Mouse (Mus musculus): Measurements from ENCODE around the gene Olfr167.
"Not testable (repeated sequence)": the region's sequence is repeated elsewhere in the genome, so short reads cannot be mapped to it uniquely, and the experiment has no call there.

Gene Olfr167

GRCm38 (mm10) chr16:19522166-19522565 lies at the start of gene Olfr167:
TSS of gene Olfr167 (minus strand) at chr16:19522266.
- DNase-seq (ENCODE audit: low read depth) = no peak

GRCm38 (mm10) chr16:19571709-19572108 lies 49.6 kb upstream of the Olfr167 start, which contains the start of gene Olfr169:
TSS of gene Olfr169 (minus strand) at chr16:19571809.
- DNase-seq (ENCODE audit: low read depth) = not testable (repeated sequence)

GRCm38 (mm10) chr16:19553429-19553828 lies 31.4 kb upstream of the Olfr167 start:
- not testable (repeated sequence) for DNase-seq (ENCODE audit: low read depth)

DNA sequence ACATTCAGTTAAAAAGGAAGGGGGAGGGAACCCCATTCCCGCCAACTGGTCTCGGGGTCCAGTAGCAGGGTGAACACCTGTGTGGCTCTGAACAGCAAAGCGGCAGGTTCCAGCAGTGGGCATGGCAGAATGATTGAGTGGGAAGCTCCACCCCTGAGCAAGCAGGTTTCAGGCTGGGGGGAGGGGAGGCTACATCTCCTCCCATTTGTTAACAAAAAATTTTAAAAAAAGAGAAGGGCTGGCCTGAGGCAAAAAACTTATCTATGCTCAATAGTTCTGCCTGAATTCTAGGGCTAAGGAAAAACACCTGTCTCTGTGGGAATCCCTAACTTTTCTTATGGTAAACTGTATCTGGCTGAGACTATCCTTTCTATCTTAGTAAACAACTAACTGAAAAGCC lies 30.2 kb upstream of the Olfr167 start:
- not testable (repeated sequence) for DNase-seq (ENCODE audit: low read depth)

DNA sequence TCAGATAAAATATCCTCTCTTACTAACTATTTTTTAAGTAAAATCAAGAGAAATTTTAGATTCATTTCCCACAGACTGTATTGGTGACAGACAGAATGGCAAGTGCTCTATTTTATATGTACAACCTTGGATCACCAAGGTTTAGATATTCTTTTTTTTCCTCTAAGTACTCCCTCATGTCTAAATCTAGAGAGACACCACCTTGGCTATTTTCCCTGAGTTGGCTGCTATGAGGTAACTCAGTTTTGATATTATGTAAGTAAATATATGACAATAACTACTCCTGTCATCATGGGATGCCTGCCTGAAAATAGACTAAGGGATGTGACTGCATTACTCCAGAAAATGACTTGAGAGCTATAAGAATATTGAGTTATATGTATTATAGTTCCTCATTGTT lies 13.4 kb upstream of the Olfr167 start, which contains the start of gene Olfr168:
Gene Olfr168, minus strand, starts transcription at position 101 of the 400 bp plus-strand sequence.
- no peak for DNase-seq (ENCODE audit: low read depth)

DNA sequence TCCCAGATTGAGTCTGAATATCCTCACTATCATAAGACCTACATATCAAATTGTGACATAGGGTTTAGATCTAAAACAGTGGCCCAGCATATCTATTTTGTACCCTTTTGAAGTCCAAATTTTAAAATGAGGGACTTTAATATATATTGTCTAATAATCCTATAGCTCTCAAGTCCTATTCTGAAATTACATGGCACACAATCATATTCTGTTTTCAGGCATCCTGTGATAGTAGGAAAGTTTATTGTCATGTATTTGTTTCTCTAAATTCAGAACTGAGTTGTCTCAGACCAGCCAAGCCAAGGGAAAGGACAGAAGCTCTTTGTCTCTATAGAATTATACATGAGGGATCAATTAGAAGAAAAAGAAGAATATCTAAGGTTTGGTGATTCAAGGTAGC lies 38.7 kb downstream of the Olfr167 start, which contains the start of gene Olfr166:
Gene Olfr166, plus strand, starts transcription at position 301 of the 400 bp plus-strand sequence.
- no peak for DNase-seq (ENCODE audit: low read depth)

DNA sequence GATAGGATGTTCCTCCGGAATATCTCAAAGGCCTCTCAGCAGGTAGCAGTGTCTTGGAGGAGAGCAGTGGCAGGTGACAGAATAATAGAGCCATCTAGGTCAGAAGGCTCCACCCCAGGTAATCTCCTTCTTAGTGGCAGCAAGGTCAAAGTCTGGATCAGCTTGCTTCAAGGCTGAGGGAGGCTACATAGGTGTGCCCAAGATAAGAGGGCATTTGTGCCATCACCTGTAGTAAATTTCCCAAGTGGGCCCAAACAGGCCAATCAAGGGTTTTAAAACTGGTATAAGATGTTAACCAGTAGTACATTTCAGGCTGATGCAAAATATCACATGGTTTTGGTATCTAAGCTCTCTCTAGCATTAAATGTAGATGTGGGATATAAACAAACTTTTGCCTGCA lies 57.7 kb downstream of the Olfr167 start:
- no peak for DNase-seq (ENCODE audit: low read depth)
